Mouse (Mus musculus) monocyte, adult 5-6 weeks (primary cell): ENCODE results near the gene Ccdc65. TPM values are rescaled to one million over a fixed set of nuclear protein-coding genes. Genes with fewer than 3 reads are reported as not detected.
"Not testable (repeated sequence)": the region's sequence is repeated elsewhere in the genome, so short reads cannot be mapped to it uniquely, and the experiment has no call there.

ENCODE experiments used
- ATAC-seq: fragments of 153-309, 156-312 bp; replicated peaks from 2 replicates; pipeline ENCODE4 v1.8.0; 2017; ENCODE audit warnings: mild to moderate bottlenecking; ENCODE audit not compliant: low TSS enrichment, insufficient number of reproducible peaks, severe bottlenecking, poor library complexity, low FRiP score
- total RNA-seq: library from RNA; stranded (forward); fragments of 200-1000, 200-491, 200-594 nt; gene quantifications from 3 replicates; pipeline ENCODE4 v1.2.3, GENCODE M21; 2017

Gene Ccdc65
- total RNA-seq, 1 experiment from 2014 or later = not detected

DNA sequence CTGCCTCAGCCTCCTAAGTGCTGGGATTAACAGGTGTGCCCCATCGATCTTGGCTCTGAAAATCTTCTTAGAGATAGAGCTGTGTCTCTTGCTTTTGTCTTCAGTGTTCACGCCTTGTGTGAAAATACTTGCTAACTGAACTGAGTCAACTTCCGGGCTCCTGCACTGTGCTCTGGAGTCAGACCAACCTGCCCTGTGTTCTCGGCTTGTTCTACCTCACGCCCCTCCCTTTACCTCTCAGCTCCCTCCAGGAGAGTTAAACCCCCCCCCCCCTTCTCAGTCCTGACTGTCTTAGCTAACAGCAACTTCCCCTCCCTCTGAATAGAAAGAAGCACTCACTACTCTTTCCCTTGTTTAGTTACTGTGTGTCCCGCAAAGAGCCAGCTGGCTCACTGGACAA is 22.8 kb downstream of the Ccdc65 start:
- ATAC-seq = no peak

DNA sequence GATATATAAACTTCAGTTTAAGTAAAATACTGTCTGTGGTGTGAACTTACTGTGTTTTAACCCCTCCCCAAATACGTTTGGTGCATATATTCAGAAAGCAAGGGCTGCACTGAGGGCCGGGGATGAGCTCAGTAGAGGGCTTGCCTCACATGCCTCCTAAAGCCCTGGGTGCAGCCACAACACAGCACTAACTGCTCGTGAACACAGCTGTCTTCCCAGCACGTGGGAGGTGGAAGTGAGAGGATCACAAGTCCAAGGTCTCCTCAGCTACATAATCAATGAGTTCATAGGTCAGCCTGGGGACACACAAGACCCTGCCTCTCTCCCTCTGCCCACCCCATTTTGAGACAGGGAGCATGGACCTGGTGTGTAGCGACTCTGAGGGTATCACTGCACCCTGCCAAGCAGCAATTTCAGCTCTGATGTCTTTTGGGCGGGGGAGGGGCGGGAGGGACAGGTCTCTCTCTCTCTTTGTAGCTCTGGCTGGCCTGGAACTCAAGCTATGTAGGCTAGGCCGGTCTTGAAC is 24.1 kb downstream of the Ccdc65 start:
- ATAC-seq = no peak

DNA sequence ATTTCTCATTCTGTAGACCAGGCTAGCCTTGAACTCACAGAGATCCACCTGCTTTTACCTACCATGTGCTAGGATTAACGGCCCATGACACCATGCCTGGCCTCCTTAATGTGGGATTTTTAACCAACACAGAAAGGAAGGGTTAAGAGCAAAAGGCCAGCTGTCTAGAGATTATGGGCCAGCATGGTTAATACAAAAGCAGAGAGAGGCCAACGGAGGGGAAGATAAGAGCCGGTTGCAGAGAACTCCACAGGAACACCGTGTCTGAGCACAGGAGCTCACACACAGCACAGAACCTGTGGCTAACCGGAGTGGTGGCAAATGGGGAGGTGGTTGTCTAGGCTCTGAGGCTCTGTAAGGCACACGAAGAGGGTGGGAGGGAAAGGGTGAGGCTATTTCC is 25.4 kb downstream of the Ccdc65 start:
- ATAC-seq = no peak

DNA sequence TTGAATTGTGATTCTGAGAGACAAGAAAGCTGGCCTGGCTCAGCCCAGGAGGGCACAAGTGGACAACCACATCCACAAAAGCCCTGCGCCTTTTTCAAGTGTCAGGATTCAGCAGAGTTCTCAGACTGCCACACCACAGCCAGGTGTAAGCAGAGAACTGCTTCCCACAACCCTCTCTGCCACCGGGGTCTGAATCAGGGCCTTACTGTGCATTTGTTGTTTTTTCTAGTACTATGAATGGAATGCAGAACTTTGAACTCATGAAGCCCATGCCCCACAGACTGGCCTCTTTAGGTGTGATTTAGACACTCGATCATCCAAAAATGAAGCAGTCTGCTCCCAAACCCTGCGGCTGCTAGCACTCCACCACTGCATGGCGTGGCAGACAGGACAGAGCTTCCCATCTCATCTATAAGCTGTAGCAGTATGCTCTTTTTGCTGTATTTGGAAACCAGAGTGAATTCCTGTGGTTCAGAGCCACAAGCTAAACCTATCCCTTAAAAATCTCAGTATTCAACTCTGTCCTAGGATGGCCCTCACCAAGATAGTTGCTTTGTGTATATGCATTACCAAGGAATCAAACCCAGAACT is 26.1 kb downstream of the Ccdc65 start:
- ATAC-seq = no peak

- ATAC-seq = no peak
Observed at GRCm38 (mm10) chr15:98736521-98736920, 28.5 kb downstream of the Ccdc65 start.

DNA sequence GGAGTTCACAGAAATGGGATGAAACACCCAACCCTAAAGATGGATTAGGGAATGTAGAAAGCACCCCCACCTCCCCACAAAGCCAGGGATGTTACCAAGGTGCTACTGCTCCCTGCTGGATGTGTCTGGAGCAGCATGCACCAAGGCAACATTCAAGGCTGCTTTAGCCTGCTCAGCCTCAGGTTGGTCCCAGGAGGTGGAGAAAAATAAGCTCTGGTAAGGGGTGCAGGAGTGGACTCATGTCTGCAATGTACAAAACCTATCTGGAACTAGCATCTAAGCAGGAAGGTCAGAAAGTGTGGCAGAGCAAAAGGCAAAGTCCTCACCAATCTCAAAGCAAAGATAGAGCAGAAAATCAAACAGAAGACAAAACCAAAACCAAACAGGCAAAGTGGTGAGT is 29.9 kb downstream of the Ccdc65 start:
- no peak for ATAC-seq

DNA sequence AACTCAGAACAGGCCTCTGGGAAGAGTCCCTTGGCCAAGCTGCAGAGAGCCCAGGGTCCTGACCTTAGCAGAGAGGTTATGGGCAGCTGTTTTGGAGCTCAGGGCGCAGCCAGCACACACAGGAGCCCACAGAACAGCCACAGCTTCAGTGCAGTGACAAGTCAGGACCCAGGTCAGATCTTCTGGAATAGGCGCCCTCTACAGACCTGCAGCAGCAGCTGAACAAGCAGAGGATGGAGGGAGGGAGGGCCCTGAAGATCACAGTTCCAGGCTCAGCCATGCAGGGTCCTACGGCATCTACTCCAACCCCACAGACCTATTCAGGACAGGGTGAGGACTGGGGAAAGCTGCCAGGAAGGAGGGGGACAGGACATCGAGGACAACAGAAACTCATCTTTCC is 30.8 kb downstream of the Ccdc65 start:
- no peak for ATAC-seq

- ATAC-seq = no peak
Observed at GRCm38 (mm10) chr15:98740219-98740618, 32.2 kb downstream of the Ccdc65 start.

GRCm38 (mm10) chr15:98742766-98743428 is 34.9 kb downstream of the Ccdc65 start:
- ATAC-seq = no peak

GRCm38 (mm10) chr15:98743863-98744262 is 35.9 kb downstream of the Ccdc65 start:
- ATAC-seq = not testable (repeated sequence)

- ATAC-seq = no peak
Observed at GRCm38 (mm10) chr15:98746344-98746965, 38.4 kb downstream of the Ccdc65 start.

DNA sequence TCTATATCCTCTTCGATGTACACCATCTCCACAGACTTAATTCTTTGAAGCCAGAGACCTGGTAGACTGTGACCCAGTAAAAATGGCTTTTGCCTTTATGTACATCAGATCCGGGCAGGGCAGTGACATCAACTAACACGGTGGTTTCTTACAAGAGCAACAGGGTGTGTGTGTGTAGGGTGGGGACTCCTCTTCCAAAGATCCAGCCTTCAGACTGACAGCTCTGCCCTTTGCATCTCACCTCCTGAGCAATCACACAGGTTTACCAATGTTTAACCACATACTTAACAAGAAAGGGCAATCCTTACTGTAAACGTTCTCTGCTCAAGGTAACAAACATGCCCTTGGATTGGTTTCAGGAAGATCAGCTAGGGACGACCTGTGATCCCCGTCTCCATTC is 39.3 kb downstream of the Ccdc65 start:
- ATAC-seq = no peak

DNA sequence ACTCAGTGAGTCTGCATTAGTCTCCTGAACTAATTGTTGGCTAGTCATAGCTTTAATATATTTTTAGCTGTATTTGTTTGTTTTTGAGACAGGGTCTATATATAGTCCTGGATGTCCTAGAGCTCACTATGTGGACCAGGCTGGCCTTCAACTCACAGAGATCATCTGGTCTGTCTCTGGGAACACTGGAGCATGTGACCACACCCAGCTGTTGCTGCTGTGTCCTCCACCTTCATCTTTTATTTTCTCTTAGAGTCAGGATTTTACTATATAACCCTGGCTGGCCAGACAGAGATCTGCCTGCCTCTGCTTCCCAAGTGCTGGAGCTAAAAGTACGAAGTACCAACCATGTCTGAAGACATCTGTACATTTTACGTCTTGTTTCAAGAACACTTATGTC is 41.1 kb downstream of the Ccdc65 start:
- ATAC-seq = no peak

DNA sequence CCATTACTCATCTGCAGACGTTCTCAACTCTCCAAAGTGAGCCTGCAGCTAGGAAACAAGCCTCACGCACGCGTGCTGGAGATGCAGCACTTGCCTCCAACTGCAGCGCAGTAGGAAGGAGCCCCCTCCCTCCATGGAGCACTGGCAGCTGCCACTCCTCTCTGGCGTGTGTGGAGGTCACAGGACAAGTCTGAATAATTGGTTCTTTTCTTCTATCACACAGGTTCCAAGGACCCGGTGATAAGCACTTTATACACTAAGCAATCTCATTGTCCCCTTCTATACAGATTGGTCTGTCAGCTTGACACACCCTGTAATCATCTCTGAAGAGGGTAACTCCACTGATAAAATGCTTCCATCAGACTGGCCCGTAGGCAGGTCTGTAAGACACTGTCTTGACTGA is 45.0 kb downstream of the Ccdc65 start:
- no peak for ATAC-seq

DNA sequence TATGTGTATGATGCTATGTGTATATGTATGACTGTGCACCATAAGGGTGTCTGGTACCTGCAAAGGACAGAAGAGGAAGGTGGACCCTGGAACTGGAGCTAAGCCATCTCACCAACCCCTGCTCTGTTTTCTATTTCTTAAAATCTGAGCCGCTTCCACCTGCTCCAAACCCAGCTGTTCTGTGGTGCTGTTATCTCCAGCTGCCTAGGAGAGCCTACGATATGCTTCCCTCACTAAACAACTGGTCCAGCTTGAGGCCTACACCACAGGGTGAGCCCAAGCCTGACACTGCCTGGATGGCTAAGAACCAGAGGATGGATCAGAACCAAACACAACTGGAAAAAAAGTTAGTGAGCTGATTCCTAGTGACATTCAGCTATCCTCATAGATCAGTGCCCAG is 46.1 kb downstream of the Ccdc65 start:
- no peak for ATAC-seq

DNA sequence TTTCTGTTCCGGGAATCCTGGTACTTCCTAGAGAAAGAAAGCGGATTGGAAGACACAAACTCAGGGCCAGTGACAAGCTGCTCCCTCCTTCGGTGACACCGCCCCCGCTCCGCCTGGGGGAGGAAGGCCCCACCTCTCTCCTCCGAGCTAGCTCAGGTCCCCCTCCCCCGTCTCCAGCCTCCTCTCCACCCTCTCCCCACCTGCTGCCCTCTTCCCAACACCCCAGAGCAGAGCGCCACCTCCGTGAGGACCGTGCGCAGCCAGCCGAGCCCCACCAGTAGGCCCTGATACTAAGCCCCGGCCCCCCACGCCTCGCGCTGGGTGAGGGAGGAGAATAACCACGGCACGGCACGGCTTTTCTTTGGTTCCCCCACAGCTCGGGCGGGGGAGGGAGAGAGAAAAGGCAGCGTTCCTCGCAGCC is 54.2 kb downstream of the Ccdc65 start:
- ATAC-seq = peak; percentile 23; the same call in 1 of the 2 replicates

- ATAC-seq = peak; percentile 94
Observed at GRCm38 (mm10) chr15:98762670-98763529, 54.9 kb downstream of the Ccdc65 start, which contains the start of gene Arf3. Gene Arf3, minus strand, starts transcription at chr15:98763214.

DNA sequence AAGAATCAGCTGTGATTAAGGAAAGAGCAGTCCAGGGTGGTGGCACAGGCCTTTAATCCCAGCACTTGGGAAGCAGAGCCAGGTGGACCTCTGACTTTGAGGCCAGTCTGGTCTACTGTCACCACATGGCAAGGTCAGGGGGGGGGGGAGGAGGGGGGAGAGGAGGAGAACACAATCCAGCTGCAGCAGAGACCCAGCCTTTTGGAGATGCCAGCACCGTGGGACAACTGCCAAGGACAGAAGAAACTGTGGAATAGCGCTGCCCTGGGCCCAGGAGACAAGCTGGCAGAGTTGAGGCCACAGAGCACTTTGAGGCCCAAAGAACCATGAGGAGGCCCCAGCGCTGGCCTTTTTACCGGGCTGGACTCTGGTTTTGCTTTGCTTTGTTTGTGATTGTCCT is 57.9 kb downstream of the Ccdc65 start:
- ATAC-seq = no peak

GRCm38 (mm10) chr15:98768259-98768658 is 60.3 kb downstream of the Ccdc65 start:
- ATAC-seq = no peak
